Mouse (Mus musculus): ENCODE results near the gene Anxa11. TPM values are rescaled to one million over a fixed set of nuclear protein-coding genes. Genes with fewer than 3 reads are reported as not detected.
"Not testable (repeated sequence)": the region's sequence is repeated elsewhere in the genome, so short reads cannot be mapped to it uniquely, and the experiment has no call there.

Gene Anxa11
- polyA plus RNA-seq, 1 experiment from 2014 or later = 38.1 TPM

GRCm38 (mm10) chr14:25868706-25869105 is 26.8 kb downstream of the Anxa11 start:
- Histone ChIP-seq H3K4me1 (ENCODE audit: control insufficient read depth, insufficient read depth, low read length) (peaks cover 30% of the 10 kb centered on the region), H3K27ac (ENCODE audit: low read length) (no peak overlapping the region), H3K4me3 (ENCODE audit: low read length) (no peak overlapping the region), H3K9me3 (replicated peaks; ENCODE audit: control insufficient read depth, low read length) (no peaks in the 10 kb centered on the region), H3K36me3 (ENCODE audit: control insufficient read depth, insufficient read depth) (no peaks in the 10 kb centered on the region), H3K27me3 (ENCODE audit: control insufficient read depth, insufficient read depth, low read length) (no peaks in the 10 kb centered on the region), H3K4me2 (ENCODE audit: low read depth, low read length) (no peak overlapping the region), H3K9ac (ENCODE audit: low read length) (no peak overlapping the region)
- WGBS = 72% methylated on average over 3 of the region's 4 CpGs
- ATAC-seq (replicated peaks; ENCODE audit: extremely low read depth, insufficient read depth, low FRiP score) = no peak

GRCm38 (mm10) chr14:25869135-25869878 is 27.4 kb downstream of the Anxa11 start:
- no peak overlapping the region for H3K4me2 ChIP-seq (ENCODE audit: low read depth, low read length)
- H3K4me1 ChIP-seq (ENCODE audit: control insufficient read depth, insufficient read depth, low read length) = peaks cover 30% of the 10 kb centered on the region
- no peak overlapping the region for H3K4me3 ChIP-seq (ENCODE audit: low read length)
- no peaks in the 10 kb centered on the region for H3K27me3 ChIP-seq (ENCODE audit: control insufficient read depth, insufficient read depth, low read length)
- 46% methylated on average over 9 of the region's 9 CpGs for WGBS
- no peaks in the 10 kb centered on the region for H3K9me3 ChIP-seq (replicated peaks; ENCODE audit: control insufficient read depth, low read length)
- no peaks in the 10 kb centered on the region for H3K36me3 ChIP-seq (ENCODE audit: control insufficient read depth, insufficient read depth)
- no peak overlapping the region for H3K9ac ChIP-seq (ENCODE audit: low read length)
- H3K27ac ChIP-seq (ENCODE audit: low read length) = no peak overlapping the region
- ATAC-seq (replicated peaks; ENCODE audit: extremely low read depth, insufficient read depth, low FRiP score) = no peak

GRCm38 (mm10) chr14:25872461-25873415 is 30.8 kb downstream of the Anxa11 start:
- Histone ChIP-seq H3K27ac (ENCODE audit: low read length) (peak overlapping the region; percentile 64), H3K27me3 (ENCODE audit: control insufficient read depth, insufficient read depth, low read length) (no peaks in the 10 kb centered on the region), H3K4me3 (ENCODE audit: low read length) (no peak overlapping the region), H3K4me1 (ENCODE audit: control insufficient read depth, insufficient read depth, low read length) (peaks cover 26% of the 10 kb centered on the region), H3K9ac (ENCODE audit: low read length) (no peak overlapping the region), H3K9me3 (replicated peaks; ENCODE audit: control insufficient read depth, low read length) (no peaks in the 10 kb centered on the region), H3K4me2 (ENCODE audit: low read depth, low read length) (no peak overlapping the region), H3K36me3 (ENCODE audit: control insufficient read depth, insufficient read depth) (peaks cover 3% of the 10 kb centered on the region; the same call in 1 of the 2 replicates)
- 57% methylated on average over 8 of the region's 8 CpGs for WGBS
- ATAC-seq (replicated peaks; ENCODE audit: extremely low read depth, insufficient read depth, low FRiP score) = peak; percentile 61

- WGBS = no CpG with 5 or more reads among the region's 7 CpGs
- H3K27me3 ChIP-seq (ENCODE audit: control insufficient read depth, insufficient read depth, low read length); ATAC-seq (replicated peaks; ENCODE audit: extremely low read depth, insufficient read depth, low FRiP score): not testable (repeated sequence)
Measured at GRCm38 (mm10) chr14:25876640-25877039, 34.7 kb downstream of the Anxa11 start.

GRCm38 (mm10) chr14:25881769-25882168 is 39.8 kb downstream of the Anxa11 start:
- H3K4me3 ChIP-seq (ENCODE audit: low read length); H3K4me1 ChIP-seq (ENCODE audit: control insufficient read depth, insufficient read depth, low read length); H3K9me3 ChIP-seq (replicated peaks; ENCODE audit: control insufficient read depth, low read length); H3K27me3 ChIP-seq (ENCODE audit: control insufficient read depth, insufficient read depth, low read length); H3K4me2 ChIP-seq (ENCODE audit: low read depth, low read length); ATAC-seq (replicated peaks; ENCODE audit: extremely low read depth, insufficient read depth, low FRiP score); H3K36me3 ChIP-seq (ENCODE audit: control insufficient read depth, insufficient read depth); H3K9ac ChIP-seq (ENCODE audit: low read length); H3K27ac ChIP-seq (ENCODE audit: low read length): not testable (repeated sequence)
- WGBS = no CpG with 5 or more reads among the region's 9 CpGs

More at GRCm38 (mm10) chr14:25876640-25877039, 34.7 kb downstream of the Anxa11 start:
- not testable (repeated sequence) for H3K36me3 ChIP-seq (ENCODE audit: control insufficient read depth, insufficient read depth); H3K9me3 ChIP-seq (replicated peaks; ENCODE audit: control insufficient read depth, low read length); H3K4me2 ChIP-seq (ENCODE audit: low read depth, low read length); H3K9ac ChIP-seq (ENCODE audit: low read length); H3K4me3 ChIP-seq (ENCODE audit: low read length); H3K27ac ChIP-seq (ENCODE audit: low read length)
- H3K4me1 ChIP-seq (ENCODE audit: control insufficient read depth, insufficient read depth, low read length) = peaks cover 18% of the 10 kb centered on the region

- ATAC-seq (replicated peaks; ENCODE audit: extremely low read depth, insufficient read depth, low FRiP score) = not testable (repeated sequence)
Measured at GRCm38 (mm10) chr14:25885886-25886285, 43.9 kb downstream of the Anxa11 start.

GRCm38 (mm10) chr14:25894566-25894965 is 52.6 kb downstream of the Anxa11 start:
- H3K9me3 ChIP-seq (replicated peaks; ENCODE audit: control insufficient read depth, low read length); H3K4me3 ChIP-seq (ENCODE audit: low read length); H3K27me3 ChIP-seq (ENCODE audit: control insufficient read depth, insufficient read depth, low read length); H3K4me1 ChIP-seq (ENCODE audit: control insufficient read depth, insufficient read depth, low read length); H3K36me3 ChIP-seq (ENCODE audit: control insufficient read depth, insufficient read depth); ATAC-seq (replicated peaks; ENCODE audit: extremely low read depth, insufficient read depth, low FRiP score); H3K9ac ChIP-seq (ENCODE audit: low read length); H3K27ac ChIP-seq (ENCODE audit: low read length); H3K4me2 ChIP-seq (ENCODE audit: low read depth, low read length): not testable (repeated sequence)
- WGBS = no CpG with 5 or more reads among the region's 3 CpGs

More at GRCm38 (mm10) chr14:25885886-25886285, 43.9 kb downstream of the Anxa11 start:
- not testable (repeated sequence) for H3K9me3 ChIP-seq (replicated peaks; ENCODE audit: control insufficient read depth, low read length); H3K4me3 ChIP-seq (ENCODE audit: low read length); H3K4me2 ChIP-seq (ENCODE audit: low read depth, low read length); H3K9ac ChIP-seq (ENCODE audit: low read length); H3K4me1 ChIP-seq (ENCODE audit: control insufficient read depth, insufficient read depth, low read length); H3K27ac ChIP-seq (ENCODE audit: low read length); H3K27me3 ChIP-seq (ENCODE audit: control insufficient read depth, insufficient read depth, low read length); H3K36me3 ChIP-seq (ENCODE audit: control insufficient read depth, insufficient read depth)
- WGBS = no CpG with 5 or more reads among the region's 12 CpGs

- no CpG with 5 or more reads among the region's 7 CpGs for WGBS
- not testable (repeated sequence) for ATAC-seq (replicated peaks; ENCODE audit: extremely low read depth, insufficient read depth, low FRiP score); H3K27ac ChIP-seq (ENCODE audit: low read length); H3K36me3 ChIP-seq (ENCODE audit: control insufficient read depth, insufficient read depth); H3K4me3 ChIP-seq (ENCODE audit: low read length); H3K4me1 ChIP-seq (ENCODE audit: control insufficient read depth, insufficient read depth, low read length); H3K9me3 ChIP-seq (replicated peaks; ENCODE audit: control insufficient read depth, low read length); H3K4me2 ChIP-seq (ENCODE audit: low read depth, low read length); H3K27me3 ChIP-seq (ENCODE audit: control insufficient read depth, insufficient read depth, low read length); H3K9ac ChIP-seq (ENCODE audit: low read length)
Measured at GRCm38 (mm10) chr14:25895686-25896085, 53.7 kb downstream of the Anxa11 start.

- H3K36me3 ChIP-seq (ENCODE audit: control insufficient read depth, insufficient read depth); H3K4me3 ChIP-seq (ENCODE audit: low read length); H3K27me3 ChIP-seq (ENCODE audit: control insufficient read depth, insufficient read depth, low read length); H3K9ac ChIP-seq (ENCODE audit: low read length); ATAC-seq (replicated peaks; ENCODE audit: extremely low read depth, insufficient read depth, low FRiP score); H3K4me2 ChIP-seq (ENCODE audit: low read depth, low read length); H3K4me1 ChIP-seq (ENCODE audit: control insufficient read depth, insufficient read depth, low read length); H3K9me3 ChIP-seq (replicated peaks; ENCODE audit: control insufficient read depth, low read length); H3K27ac ChIP-seq (ENCODE audit: low read length): not testable (repeated sequence)
- no CpG with 5 or more reads among the region's 10 CpGs for WGBS
Measured at GRCm38 (mm10) chr14:25903000-25903399, 61.0 kb downstream of the Anxa11 start, which contains the start of gene Plac9a. Plac9a (minus strand) TSS chr14:25903100.
